Mouse (Mus musculus): ENCODE measurements around the gene Rrnad1.

Rrnad1 gene

GRCm38 (mm10) chr3:87949266-87949954 lies 18.9 kb upstream of the Rrnad1 start:
- no peak for DNase-seq (ENCODE audit: low read depth, low spot score)

- DNase-seq (ENCODE audit: low read depth, low spot score), result no peak
Measured at GRCm38 (mm10) chr3:87948378-87949265, 18.1 kb upstream of the Rrnad1 start, which contains the start of gene Crabp2. Gene Crabp2 (plus strand): TSS chr3:87948666.

- DNase-seq (ENCODE audit: low read depth, low spot score), result no peak
Measured at GRCm38 (mm10) chr3:87947811-87948199, 17.3 kb upstream of the Rrnad1 start.

- no peak for DNase-seq (ENCODE audit: low read depth, low spot score)
Measured at GRCm38 (mm10) chr3:87947056-87947810, 16.7 kb upstream of the Rrnad1 start.

GRCm38 (mm10) chr3:87946541-87946860 lies 16.0 kb upstream of the Rrnad1 start:
- no peak for DNase-seq (ENCODE audit: low read depth, low spot score)

- no peak for DNase-seq (ENCODE audit: low read depth, low spot score)
Measured at GRCm38 (mm10) chr3:87945781-87946540, 15.4 kb upstream of the Rrnad1 start.

- DNase-seq (ENCODE audit: low read depth, low spot score), result no peak
Measured at GRCm38 (mm10) chr3:87944838-87945600, 14.5 kb upstream of the Rrnad1 start.

GRCm38 (mm10) chr3:87943586-87943985 lies 13.1 kb upstream of the Rrnad1 start:
- no peak for DNase-seq (ENCODE audit: low read depth, low spot score)

GRCm38 (mm10) chr3:87942471-87942870 lies 12.0 kb upstream of the Rrnad1 start:
- no peak for DNase-seq (ENCODE audit: low read depth, low spot score)

GRCm38 (mm10) chr3:87940611-87941010 lies 10.1 kb upstream of the Rrnad1 start:
- DNase-seq (ENCODE audit: low read depth, low spot score), result no peak

- peak; percentile 58 for DNase-seq (ENCODE audit: low read depth, low spot score)
Measured at GRCm38 (mm10) chr3:87935776-87936175, 5.3 kb upstream of the Rrnad1 start.

GRCm38 (mm10) chr3:87935201-87935600 lies 4.7 kb upstream of the Rrnad1 start:
- no peak for DNase-seq (ENCODE audit: low read depth, low spot score)

GRCm38 (mm10) chr3:87934501-87934900 lies 4.0 kb upstream of the Rrnad1 start:
- no peak for DNase-seq (ENCODE audit: low read depth, low spot score)

GRCm38 (mm10) chr3:87934026-87934425 lies 3.5 kb upstream of the Rrnad1 start:
- DNase-seq (ENCODE audit: low read depth, low spot score), result no peak

GRCm38 (mm10) chr3:87929341-87930077 lies 1.0 kb downstream of the Rrnad1 start:
- no peak for DNase-seq (ENCODE audit: low read depth, low spot score)

- DNase-seq (ENCODE audit: low read depth, low spot score), result no peak
Measured at GRCm38 (mm10) chr3:87927452-87927851, 3.1 kb downstream of the Rrnad1 start.

GRCm38 (mm10) chr3:87924996-87925395 lies 5.5 kb downstream of the Rrnad1 start:
- DNase-seq (ENCODE audit: low read depth, low spot score), result no peak

GRCm38 (mm10) chr3:87920270-87920943 lies 10.1 kb downstream of the Rrnad1 start:
- no peak for DNase-seq (ENCODE audit: low read depth, low spot score)

- DNase-seq (ENCODE audit: low read depth, low spot score), result peak; percentile 82
Measured at GRCm38 (mm10) chr3:87919336-87920108, 11.0 kb downstream of the Rrnad1 start, which contains the start of gene Mrpl24. Gene Mrpl24 (plus strand): TSS chr3:87919506.

All from retina, postnatal 7 days (tissue).